Mouse (Mus musculus) liver, embryonic 11.5 days (tissue): ENCODE results near the gene Ski. TPM values are rescaled to one million over a fixed set of nuclear protein-coding genes. Genes with fewer than 3 reads are reported as not detected.
A peak's percentile ranks its signal among the peaks of the same experiment; 100 is the strongest.

Source experiments
- ATAC-seq: fragments of 200-750 bp; cut with Nextera tagmentation; replicated peaks from 2 replicates; pipeline ENCODE4 v1.8.0; 2017; ENCODE audit warnings: moderate number of reproducible peaks, mild to moderate bottlenecking, moderate TSS enrichment, moderate library complexity; ENCODE audit not compliant: low FRiP score
- DNase-seq: peaks from one replicate; pipeline ENCODE4 v3.0.0-alpha.2; 2017; ENCODE audit warnings: low spot score
- H3K27ac ChIP-seq: fragments of 300-500 bp; sonication (generic); 2 replicates; pipeline ENCODE4 v1.5.1; 2014; ENCODE audit warnings: mild to moderate bottlenecking, low read depth, low read length, control low read depth
- H3K27me3 ChIP-seq: fragments of 300-500 bp; sonication (generic); replicated peaks from 2 replicates; pipeline ENCODE4 v1.6.1; 2014; ENCODE audit warnings: low read length, mixed read lengths; ENCODE audit not compliant: control insufficient read depth, insufficient read depth
- H3K36me3 ChIP-seq: fragments of 300-500 bp; sonication (generic); 2 replicates; pipeline ENCODE4 v1.6.1; 2014; ENCODE audit warnings: mild to moderate bottlenecking, low read length, moderate library complexity, mixed read lengths; ENCODE audit not compliant: control insufficient read depth, insufficient read depth
- H3K4me1 ChIP-seq: fragments of 300-500 bp; sonication (generic); replicated peaks from 2 replicates; pipeline ENCODE4 v1.6.1; 2014; ENCODE audit warnings: low read length, mixed read lengths; ENCODE audit not compliant: control insufficient read depth, insufficient read depth
- H3K4me2 ChIP-seq: fragments of 300-500 bp; sonication (generic); 2 replicates; pipeline ENCODE4 v1.6.1; 2014; ENCODE audit warnings: mild to moderate bottlenecking, control low read depth, moderate library complexity
- H3K4me3 ChIP-seq: fragments of 300-500 bp; sonication (generic); 2 replicates; pipeline ENCODE4 v1.5.1; 2014; ENCODE audit warnings: low read depth, low read length, control low read depth
- H3K9ac ChIP-seq: fragments of 300-500 bp; sonication (generic); 2 replicates; pipeline ENCODE4 v1.6.1; 2014; ENCODE audit warnings: low read depth, low read length, control low read depth
- H3K9me3 ChIP-seq: fragments of 300-500 bp; sonication (generic); 2 replicates; pipeline ENCODE4 v1.6.1; 2016; ENCODE audit warnings: low read length, inconsistent platforms, mixed read lengths; ENCODE audit not compliant: control insufficient read depth
- WGBS: fragments of 180-500 bp; shearing (Covaris S2); extraction: QIAGEN DNeasy Blood & Tissue Kit; methylation state at CpG from one replicate; pipeline ENCODE4 v1.1.7; 2014; 5-methylcytosine and 5-hydroxymethylcytosine counted together
- polyA plus RNA-seq: library from polyadenylated mRNA; unstranded; fragments of >200 nt; fragmentation: Nextera tagmentation; extraction: Ambion mirVana; gene quantifications from 2 replicates; pipeline ENCODE4 v1.2.1, GENCODE M21; 2014

Gene Ski
- polyA plus RNA-seq, 1 experiment from 2014 or later = 9.8 TPM

- Histone ChIP-seq H3K4me3 (no peak overlapping the region), H3K36me3 (no peaks in the 10 kb centered on the region), H3K9ac (no peak overlapping the region), H3K4me1 (peaks cover 22% of the 10 kb centered on the region), H3K27ac (no peak overlapping the region), H3K9me3 (no peaks in the 10 kb centered on the region), H3K27me3 (no peaks in the 10 kb centered on the region; the same call in 1 of the 2 replicates), H3K4me2 (no peak overlapping the region)
- ATAC-seq (no peak), DNase-seq (no peak)
- 61% methylated on average over 6 of the region's 6 CpGs for WGBS
Observed at GRCm38 (mm10) chr4:155239494-155239893, 17.1 kb upstream of the Ski start.

- Histone ChIP-seq H3K4me3 (no peak overlapping the region), H3K4me1 (peaks cover 34% of the 10 kb centered on the region), H3K27me3 (no peaks in the 10 kb centered on the region; the same call in 1 of the 2 replicates), H3K9me3 (no peaks in the 10 kb centered on the region), H3K27ac (no peak overlapping the region), H3K9ac (no peak overlapping the region), H3K36me3 (no peaks in the 10 kb centered on the region), H3K4me2 (no peak overlapping the region)
- 70% methylated on average over 5 of the region's 5 CpGs for WGBS
- ATAC-seq (no peak), DNase-seq (no peak)
Observed at GRCm38 (mm10) chr4:155238276-155238675, 15.9 kb upstream of the Ski start.

- no peaks in the 10 kb centered on the region for H3K9me3 ChIP-seq
- no peak overlapping the region for H3K4me3 ChIP-seq
- H3K4me2 ChIP-seq = no peak overlapping the region
- DNase-seq (no peak), ATAC-seq (no peak)
- peaks cover 35% of the 10 kb centered on the region for H3K4me1 ChIP-seq
- H3K27ac ChIP-seq = no peak overlapping the region
- no peaks in the 10 kb centered on the region for H3K36me3 ChIP-seq
- no peaks in the 10 kb centered on the region; the same call in 1 of the 2 replicates for H3K27me3 ChIP-seq
- 70% methylated on average over 12 of the region's 12 CpGs for WGBS
- H3K9ac ChIP-seq = no peak overlapping the region
Observed at GRCm38 (mm10) chr4:155236737-155237385, 14.5 kb upstream of the Ski start.

GRCm38 (mm10) chr4:155235311-155236119 is 13.1 kb upstream of the Ski start:
- H3K36me3 ChIP-seq = no peaks in the 10 kb centered on the region
- H3K4me2 ChIP-seq = peak overlapping the region; percentile 54
- DNase-seq (peak; percentile 71), ATAC-seq (peak; percentile 71)
- H3K9ac ChIP-seq = peak overlapping the region; percentile 52; the same call in 1 of the 2 replicates
- H3K27me3 ChIP-seq = no peaks in the 10 kb centered on the region
- H3K4me1 ChIP-seq = peaks cover 35% of the 10 kb centered on the region
- H3K27ac ChIP-seq = peak overlapping the region; percentile 96
- H3K9me3 ChIP-seq = no peaks in the 10 kb centered on the region
- WGBS = 17% methylated on average over 18 of the region's 18 CpGs
- peak overlapping the region; percentile 20; the same call in 1 of the 2 replicates for H3K4me3 ChIP-seq

- Histone ChIP-seq H3K27ac (peak overlapping the region; percentile 96), H3K9me3 (no peaks in the 10 kb centered on the region), H3K4me1 (peaks cover 35% of the 10 kb centered on the region), H3K27me3 (no peaks in the 10 kb centered on the region), H3K36me3 (no peaks in the 10 kb centered on the region), H3K4me3 (no peak overlapping the region), H3K4me2 (peak overlapping the region; percentile 54), H3K9ac (peak overlapping the region; percentile 1; the same call in 1 of the 2 replicates)
- DNase-seq = no peak
- 49% methylated on average over 8 of the region's 8 CpGs for WGBS
- peak; percentile 44 for ATAC-seq
Observed at GRCm38 (mm10) chr4:155234371-155235310, 12.2 kb upstream of the Ski start.

GRCm38 (mm10) chr4:155233878-155234277 is 11.5 kb upstream of the Ski start:
- no peak for ATAC-seq
- no peak for DNase-seq
- H3K27ac ChIP-seq = peak overlapping the region; percentile 96
- no peak overlapping the region for H3K4me3 ChIP-seq
- 0 out of 2 replicates have a peak overlapping the region, but pooled peaks have one; percentile 0 for H3K4me2 ChIP-seq
- H3K4me1 ChIP-seq = peaks cover 35% of the 10 kb centered on the region
- peak overlapping the region; percentile 1 for H3K9ac ChIP-seq
- 32% methylated on average over 10 of the region's 10 CpGs for WGBS
- H3K36me3 ChIP-seq = no peaks in the 10 kb centered on the region
- no peaks in the 10 kb centered on the region for H3K27me3 ChIP-seq
- H3K9me3 ChIP-seq = no peaks in the 10 kb centered on the region

- DNase-seq (no peak), ATAC-seq (no peak)
- WGBS = 72% methylated on average over 5 of the region's 5 CpGs
- no peak overlapping the region for H3K27ac ChIP-seq
- no peaks in the 10 kb centered on the region for H3K36me3 ChIP-seq
- H3K4me1 ChIP-seq = peaks cover 7% of the 10 kb centered on the region
- H3K9me3 ChIP-seq = no peaks in the 10 kb centered on the region
- no peak overlapping the region for H3K9ac ChIP-seq
- no peak overlapping the region for H3K4me3 ChIP-seq
- H3K4me2 ChIP-seq = no peak overlapping the region
- H3K27me3 ChIP-seq = no peaks in the 10 kb centered on the region
Observed at GRCm38 (mm10) chr4:155228461-155228860, 6.1 kb upstream of the Ski start.

- H3K9ac ChIP-seq = no peak overlapping the region
- H3K27me3 ChIP-seq = no peaks in the 10 kb centered on the region
- WGBS = 76% methylated on average over 4 of the region's 4 CpGs
- H3K27ac ChIP-seq = no peak overlapping the region
- DNase-seq (no peak), ATAC-seq (no peak)
- H3K4me1 ChIP-seq = peaks cover 6% of the 10 kb centered on the region
- no peak overlapping the region for H3K4me2 ChIP-seq
- H3K9me3 ChIP-seq = no peaks in the 10 kb centered on the region
- no peak overlapping the region for H3K4me3 ChIP-seq
- H3K36me3 ChIP-seq = no peaks in the 10 kb centered on the region
Observed at GRCm38 (mm10) chr4:155227986-155228385, 5.6 kb upstream of the Ski start.
